Mouse (Mus musculus) lung, adult 18-20 months (tissue): Measurements from ENCODE around the gene Gadd45g.

Experiments
- DNase-seq, 2 experiments: peaks; one replicate each; pipeline ENCODE4 v3.0.0; 2022; ENCODE audit warnings: mixed read lengths in 2 of 2

Gadd45g gene

GRCm38 (mm10) chr13:51855584-51855983 is 9.1 kb downstream of the Gadd45g start:
- DNase-seq, result no peak

DNA sequence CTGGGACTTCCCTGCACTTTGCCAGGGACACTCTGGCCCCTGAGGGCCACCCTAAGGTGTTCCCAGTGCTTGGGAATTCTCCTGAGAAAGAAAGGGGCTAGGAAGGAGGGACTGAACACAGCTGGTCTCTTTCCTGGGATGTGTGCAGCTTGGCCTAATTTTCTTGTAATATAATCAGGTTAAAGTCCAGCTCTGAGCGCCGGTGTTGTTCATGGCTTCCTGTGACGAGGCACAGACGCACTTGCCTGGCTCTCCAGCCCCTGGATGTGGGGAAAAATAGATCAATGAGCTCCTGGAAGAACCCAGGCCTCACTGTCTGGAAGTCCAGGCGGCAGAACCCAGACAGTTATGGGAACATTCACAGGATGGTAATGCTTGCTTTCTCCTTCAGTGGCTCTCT is 10.7 kb downstream of the Gadd45g start:
- DNase-seq, result no peak

DNA sequence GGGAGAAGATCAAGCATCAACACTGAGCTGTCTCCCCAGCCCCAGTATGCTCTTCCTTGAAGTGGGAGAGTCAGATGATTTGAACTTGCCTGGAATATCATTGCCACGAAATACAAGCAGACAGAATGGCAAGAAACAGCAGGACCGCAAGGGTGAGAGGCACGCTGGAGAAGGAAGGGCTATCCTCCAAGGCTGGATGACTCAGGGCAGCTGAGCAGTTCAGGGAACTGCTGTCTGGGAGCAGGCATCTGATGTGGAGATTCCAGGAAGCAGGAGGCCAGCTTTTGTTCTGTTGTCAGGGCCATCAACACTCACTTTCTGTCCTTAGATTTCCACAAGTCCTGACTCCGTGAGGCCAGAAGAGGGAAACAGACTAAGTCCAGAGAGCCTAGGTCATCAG is 12.0 kb downstream of the Gadd45g start:
- DNase-seq, result no peak

DNA sequence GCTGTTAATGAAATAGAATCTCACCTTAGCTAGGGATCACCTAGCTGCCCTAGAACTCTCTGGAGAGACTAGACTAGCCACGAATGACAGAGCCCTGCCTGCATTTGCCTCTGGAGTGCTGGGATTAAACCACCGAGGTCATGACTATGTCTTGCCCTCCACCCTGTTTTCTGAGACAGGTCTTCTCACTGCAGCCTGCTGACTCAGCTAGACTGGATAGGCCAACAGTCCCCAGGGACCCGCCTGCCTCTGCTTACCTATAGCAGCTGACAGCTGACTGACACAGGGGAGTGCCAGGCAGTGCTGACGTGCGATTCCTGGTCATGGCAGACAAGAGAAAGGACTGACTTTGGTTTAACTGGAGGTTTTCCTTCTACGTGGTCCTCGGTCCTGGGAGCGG is 12.7 kb downstream of the Gadd45g start:
- DNase-seq, result no peak

DNA sequence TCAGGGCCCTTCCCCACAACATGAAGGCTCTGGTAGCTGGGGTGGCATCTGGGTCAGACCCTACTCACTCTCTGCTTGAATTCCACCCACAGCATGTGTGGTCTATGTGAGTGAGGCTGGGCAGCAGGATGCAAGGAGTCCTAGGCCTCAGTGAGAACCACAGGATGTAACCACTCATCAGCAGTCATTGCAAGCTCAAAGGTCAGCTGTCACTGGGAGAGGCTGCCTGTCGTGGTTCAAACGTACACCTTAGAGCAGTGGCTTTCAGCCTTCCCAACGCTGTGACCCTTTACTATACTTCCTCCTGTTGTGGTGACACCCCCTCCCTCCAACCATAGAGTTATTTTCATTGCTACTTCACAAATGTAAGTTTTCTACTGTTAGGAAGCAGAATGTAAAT is 13.3 kb downstream of the Gadd45g start:
- DNase-seq, result no peak

- DNase-seq, result no peak
These were observed 16.3 kb downstream of the Gadd45g start for GRCm38 (mm10) chr13:51862750-51863149.

DNA sequence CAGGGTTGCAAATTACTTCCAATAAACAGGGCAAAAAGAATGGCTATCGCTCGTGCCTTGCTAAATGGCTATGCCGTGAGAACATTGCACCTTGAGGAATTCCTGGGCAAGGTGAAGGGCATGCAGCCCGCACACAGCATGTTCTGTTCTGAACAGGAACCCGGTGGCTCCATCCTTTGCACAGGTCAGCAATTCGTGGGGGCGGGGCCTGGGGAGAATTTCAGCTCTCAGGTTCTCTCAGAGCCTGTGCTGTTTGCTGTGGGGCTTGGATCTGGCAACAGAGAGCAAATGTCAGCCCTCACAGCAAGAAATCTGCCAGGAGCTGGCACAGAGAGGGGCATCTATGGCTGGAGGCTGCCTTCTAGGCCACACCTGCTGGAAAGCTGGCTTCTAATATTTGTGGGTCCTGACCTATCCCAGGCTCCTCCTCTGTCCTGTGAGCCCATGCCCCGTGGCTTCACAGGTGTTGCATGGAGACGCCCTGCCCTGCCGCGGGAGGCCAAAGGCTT is 19.7 kb downstream of the Gadd45g start:
- peak; percentile 42 to 66 for DNase-seq

DNA sequence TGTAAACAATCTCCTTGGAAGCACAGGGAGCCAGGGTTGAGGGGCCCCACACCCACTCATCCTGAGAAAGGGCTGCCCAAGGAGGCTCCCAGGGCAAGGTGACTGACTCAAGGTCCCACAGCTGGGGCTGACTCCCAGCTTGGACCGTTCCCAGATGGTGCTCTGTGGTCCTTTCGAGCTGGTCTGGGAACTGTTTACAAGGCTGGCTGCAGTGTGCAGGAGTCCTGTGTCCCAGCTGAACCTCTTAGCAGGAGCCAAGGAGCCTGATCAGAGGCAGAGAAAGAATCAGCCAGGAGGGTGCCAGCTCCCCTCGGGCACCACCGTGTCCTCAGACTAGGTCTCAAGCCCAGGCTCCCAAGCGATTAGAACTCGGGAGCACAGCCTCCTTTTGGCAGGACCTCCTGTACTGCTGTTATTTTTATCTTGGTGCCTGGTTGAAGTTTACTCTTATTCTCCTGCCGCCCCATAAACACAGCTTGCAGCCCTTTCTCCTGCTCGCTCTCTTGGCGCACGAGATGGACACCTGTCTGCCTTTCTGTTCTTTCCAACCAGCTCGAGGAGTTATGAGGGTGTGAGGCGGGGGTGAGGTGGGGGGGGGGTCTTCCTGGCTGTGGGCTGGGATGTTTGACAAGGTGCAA is 22.1 kb downstream of the Gadd45g start:
- DNase-seq, result peak; percentile 30 to 43

- no peak for DNase-seq
These were observed 22.6 kb downstream of the Gadd45g start for GRCm38 (mm10) chr13:51869129-51869491.

DNA sequence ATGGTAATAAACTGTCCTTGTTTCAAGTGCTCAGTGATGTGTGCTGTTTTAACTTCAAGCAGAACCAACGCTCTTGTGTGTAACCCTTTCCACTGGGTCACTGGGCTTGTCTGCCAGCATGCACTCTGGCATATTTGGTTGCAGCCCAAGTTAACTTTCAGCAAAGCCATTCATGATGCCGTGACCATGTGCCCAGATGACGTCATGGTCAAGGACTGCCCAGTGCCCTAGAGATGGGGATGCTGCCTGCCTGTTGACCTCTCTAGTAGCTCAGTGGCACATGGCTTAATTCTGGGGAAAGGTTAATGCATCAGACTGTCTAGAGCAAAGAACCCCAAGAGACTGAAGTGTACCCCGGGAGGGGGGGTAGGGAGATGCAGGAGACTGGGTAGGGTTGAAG is 24.7 kb downstream of the Gadd45g start:
- no peak for DNase-seq

GRCm38 (mm10) chr13:51872252-51872962 is 25.9 kb downstream of the Gadd45g start:
- no peak for DNase-seq

DNA sequence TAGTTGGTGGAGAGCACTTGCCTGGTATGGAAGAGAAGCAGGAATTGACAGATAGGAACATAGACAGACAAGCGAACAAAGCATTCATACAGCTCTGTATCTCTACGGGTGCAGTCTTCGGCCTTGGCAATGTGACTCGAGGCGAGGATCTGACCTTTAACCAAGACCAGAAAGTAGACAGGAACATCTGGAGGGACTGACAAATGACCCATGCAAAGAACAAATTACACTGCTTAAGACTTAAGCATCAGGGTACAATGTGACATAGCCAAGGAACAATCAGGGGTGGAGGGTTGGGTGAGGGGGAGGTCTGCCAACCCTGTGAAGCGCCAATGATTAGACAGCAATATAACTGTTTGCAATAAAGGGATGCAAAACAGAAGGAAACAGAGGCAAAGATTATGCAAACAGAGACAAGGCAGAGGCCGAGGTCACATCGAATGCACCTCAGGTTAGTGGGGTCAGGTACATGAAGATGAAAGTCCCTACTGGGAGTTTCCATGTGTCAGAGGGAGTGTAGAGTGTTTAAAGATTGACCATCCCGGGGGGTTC is 26.6 kb downstream of the Gadd45g start:
- no peak for DNase-seq

GRCm38 (mm10) chr13:51873786-51874185 is 27.3 kb downstream of the Gadd45g start:
- no peak for DNase-seq

GRCm38 (mm10) chr13:51876131-51876530 is 29.7 kb downstream of the Gadd45g start:
- DNase-seq, result no peak

DNA sequence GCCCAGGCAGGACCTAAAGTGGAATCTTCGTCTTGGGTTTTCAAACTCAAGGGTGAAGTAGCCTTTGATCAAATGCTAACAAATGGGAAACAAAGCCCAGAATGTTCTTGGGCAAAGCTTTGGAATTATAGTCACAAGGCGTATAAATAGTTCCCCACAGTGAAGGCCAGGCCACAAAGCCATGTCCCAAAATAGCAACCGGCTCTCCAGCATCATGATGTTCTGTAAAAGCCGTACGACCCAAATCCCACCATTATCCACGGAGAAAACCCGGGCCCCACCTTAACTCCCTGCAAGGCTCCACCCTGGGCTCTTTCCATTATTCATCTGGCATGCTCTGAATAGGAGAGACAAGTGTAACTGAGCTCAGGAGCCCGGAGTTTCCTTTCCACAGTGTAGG is 32.3 kb downstream of the Gadd45g start:
- DNase-seq, result no peak

GRCm38 (mm10) chr13:51879571-51879970 is 33.1 kb downstream of the Gadd45g start:
- no peak for DNase-seq

GRCm38 (mm10) chr13:51880019-51880418 is 33.5 kb downstream of the Gadd45g start:
- no peak for DNase-seq

DNA sequence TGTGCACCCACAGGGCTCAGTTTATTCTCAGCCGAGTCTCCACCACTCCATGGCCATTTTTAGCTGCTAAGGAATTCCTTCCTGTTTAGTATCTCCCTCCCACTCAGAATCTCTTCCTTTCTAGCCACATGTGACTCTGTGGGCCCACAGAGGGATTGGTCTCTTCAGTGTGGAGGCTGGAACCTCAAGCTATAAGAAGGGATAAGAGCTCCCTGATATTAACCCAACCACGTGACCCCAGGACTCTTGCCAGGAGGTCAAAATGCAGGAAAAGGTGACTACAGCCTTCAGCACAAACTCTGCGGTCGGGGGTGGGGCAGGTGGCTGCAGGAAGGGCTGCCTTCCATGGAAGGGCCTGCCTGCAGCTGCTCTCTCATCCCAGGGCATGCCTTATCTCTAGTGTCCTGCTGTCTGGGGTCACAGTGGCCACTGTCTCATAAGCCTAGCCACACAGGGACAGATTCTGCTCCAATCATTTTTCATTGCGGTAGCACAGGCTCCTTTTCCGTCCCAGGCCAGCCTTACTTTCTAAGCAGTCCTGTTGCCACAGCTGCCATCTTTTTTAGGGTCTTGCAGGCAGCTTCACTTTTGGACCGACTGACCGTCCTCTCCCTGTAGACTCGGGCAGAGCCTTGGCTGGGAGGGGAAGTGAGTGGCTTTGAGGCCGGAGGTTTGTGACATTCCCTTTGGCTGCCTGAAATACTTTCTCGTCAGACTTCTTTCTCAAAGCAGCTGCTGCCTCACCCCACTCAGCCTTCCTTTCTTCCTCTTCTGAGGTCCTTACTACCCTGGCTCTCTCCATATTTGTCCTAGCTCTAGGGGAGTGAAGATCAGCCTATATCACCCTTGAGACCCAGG is 35.0 kb downstream of the Gadd45g start:
- peak; percentile 32 to 53 for DNase-seq

- no peak for DNase-seq
These were observed 35.7 kb downstream of the Gadd45g start for GRCm38 (mm10) chr13:51882218-51882617.

DNA sequence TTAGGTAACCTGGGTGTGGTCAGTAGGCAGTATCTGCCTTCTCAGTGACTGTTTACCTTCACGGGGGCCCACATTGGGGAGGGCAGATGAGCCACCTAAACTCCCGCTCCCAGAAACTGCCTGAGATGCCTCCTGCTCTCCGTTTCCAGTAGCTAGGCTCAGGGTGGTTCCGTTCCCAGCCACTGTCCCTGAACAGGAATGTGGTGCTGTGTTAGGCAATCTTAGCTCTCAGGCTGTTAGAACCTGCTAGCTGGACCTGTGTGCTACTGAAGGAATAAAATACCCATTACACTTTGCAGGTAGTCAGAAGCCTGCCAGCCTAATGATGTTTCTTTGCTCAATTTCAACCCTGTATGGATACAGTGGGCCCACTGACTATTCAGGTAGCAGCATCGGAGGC is 37.8 kb downstream of the Gadd45g start:
- no peak for DNase-seq

GRCm38 (mm10) chr13:51885594-51885993 is 39.1 kb downstream of the Gadd45g start:
- DNase-seq, result no peak

DNA sequence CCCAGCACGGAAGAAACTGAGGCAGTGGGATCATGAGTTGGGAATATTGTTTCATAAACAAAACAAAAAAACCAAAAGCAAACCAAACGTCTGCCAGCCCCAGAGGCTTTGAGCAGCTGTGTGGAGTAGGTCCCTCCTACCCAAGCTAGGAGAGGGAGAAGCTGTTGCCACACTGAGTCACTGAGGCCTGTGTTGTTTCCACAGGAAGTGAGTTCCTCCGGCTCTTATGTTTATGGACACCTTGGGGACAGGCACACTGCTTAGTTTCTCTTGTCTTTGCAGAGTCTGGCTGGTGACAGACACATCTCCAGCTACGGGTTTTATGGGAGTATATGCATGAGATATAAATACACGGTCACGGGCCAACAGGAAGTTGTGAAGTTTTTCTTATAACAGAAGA is 39.6 kb downstream of the Gadd45g start:
- DNase-seq, result no peak

DNA sequence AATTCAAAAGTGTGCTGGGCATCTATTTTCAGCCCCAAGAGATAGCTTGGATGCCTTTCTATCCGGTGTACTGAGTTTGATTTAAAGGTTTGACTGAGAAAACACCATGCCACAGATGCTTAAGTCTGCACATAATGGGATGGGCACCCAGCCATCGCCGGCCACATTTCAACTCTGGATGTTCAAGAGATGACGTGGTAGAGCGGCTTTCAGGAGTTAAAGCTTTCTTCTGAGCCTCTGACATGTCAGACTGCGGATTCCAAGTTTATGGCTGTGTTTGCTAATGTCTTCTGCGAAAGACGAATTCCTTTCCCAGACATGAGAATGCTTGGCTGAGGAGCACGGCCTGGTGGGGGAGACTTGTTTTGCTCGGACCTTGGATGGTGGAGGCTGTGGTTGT is 40.2 kb downstream of the Gadd45g start:
- no peak for DNase-seq
